Mouse (Mus musculus): ENCODE results near the gene Krt36. TPM values are rescaled to one million over a fixed set of nuclear protein-coding genes. Genes with fewer than 3 reads are reported as not detected.

Gene Krt36
- polyA plus RNA-seq (2015; fragmentation: Nextera tagmentation; extraction: Ambion mirVana) = not detected in 2 replicates

DNA sequence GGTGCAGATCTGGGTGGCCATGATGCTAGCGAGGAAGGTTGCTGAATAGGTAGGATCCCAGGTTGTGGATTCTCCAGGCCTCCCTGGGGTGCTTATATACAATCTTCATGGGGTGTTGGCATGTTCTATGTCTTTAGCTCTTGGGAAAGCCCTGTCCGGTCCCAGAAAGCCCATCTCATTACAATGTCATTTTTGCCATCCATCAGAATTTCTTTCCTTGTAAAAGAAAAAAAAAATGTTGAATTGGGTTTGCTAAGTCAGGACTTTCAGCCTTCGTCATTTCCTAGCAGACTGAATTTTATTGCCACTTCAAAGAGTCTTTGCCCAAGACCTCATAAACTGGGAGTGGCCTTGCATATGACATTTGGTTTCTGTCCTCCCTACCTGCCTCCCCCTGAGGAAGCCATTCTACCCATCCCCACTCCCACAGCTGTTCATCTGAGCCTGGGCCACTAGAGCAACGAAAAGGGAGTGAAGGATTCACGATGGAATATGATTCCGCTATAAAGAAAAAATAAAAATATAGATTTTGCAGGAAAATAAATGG is at the start of gene Krt36:
TSS of gene Krt36 (minus strand) at position 51 of the 547 bp plus-strand sequence.
- Histone ChIP-seq H3K27ac (no peak within 1 kb of the TSS), H3K4me3 (no peak within 1 kb of the TSS), H3K4me2 (no peak within 1 kb of the TSS), H3K27me3 (replicated peaks) (no peaks in the 10 kb centered on the region), H3K9ac (no peak within 1 kb of the TSS), H3K4me1 (no peaks in the 10 kb centered on the region), H3K9me3 (no peaks in the 10 kb centered on the region), H3K36me3 (replicated peaks) (no peaks in the 10 kb centered on the region)
- no peak for ATAC-seq (replicated peaks)
- WGBS = 92% methylated on average over 6 of the region's 6 CpGs

DNA sequence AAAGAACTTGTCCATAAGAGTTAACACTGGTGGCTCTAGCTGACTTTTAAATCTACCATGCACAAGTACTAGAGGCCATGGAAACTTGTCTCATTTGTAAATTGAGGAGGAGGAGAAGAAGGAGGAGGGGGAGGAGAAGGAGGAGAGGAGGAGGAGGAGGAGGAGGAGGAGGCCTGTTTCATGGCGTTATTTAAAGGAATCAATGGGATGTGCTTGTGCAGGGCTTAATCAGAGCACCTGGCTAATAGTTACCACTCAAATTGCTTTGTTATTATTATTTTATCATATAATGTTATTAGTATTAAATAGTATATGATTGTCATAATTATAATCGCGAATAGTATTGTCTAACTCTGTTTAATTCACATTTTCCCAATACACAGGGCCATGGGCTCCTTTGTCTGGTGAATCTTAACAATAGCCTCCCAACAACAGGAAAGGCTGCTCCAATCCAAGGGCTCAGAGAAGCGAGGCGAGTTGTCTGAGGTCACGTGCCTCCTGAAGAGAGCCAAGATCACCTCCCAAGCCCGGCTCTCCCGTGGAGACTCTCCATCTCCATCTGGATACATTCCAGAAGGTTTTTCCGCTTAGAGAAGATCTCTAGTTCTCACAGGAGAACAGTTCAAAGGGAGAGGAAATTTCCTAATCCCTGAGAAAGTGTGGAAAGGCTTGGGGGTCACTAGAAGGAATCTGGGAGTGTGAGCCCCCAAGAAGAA is 43.3 kb upstream of the Krt36 start, which contains the start of gene Krt19:
TSS of gene Krt19 (minus strand) at position 51 of the 716 bp plus-strand sequence.
- no peak within 1 kb of the TSS for H3K4me2 ChIP-seq
- no peaks in the 10 kb centered on the region for H3K9me3 ChIP-seq
- WGBS = 37% methylated on average over 9 of the region's 9 CpGs
- H3K4me3 ChIP-seq = no peak within 1 kb of the TSS
- H3K4me1 ChIP-seq = peaks cover 10% of the 10 kb centered on the region
- H3K9ac ChIP-seq = no peak within 1 kb of the TSS
- no peak within 1 kb of the TSS for H3K27ac ChIP-seq
- H3K27me3 ChIP-seq (replicated peaks) = peaks cover 27% of the 10 kb centered on the region
- ATAC-seq (replicated peaks) = no peak
- no peaks in the 10 kb centered on the region for H3K36me3 ChIP-seq (replicated peaks)

DNA sequence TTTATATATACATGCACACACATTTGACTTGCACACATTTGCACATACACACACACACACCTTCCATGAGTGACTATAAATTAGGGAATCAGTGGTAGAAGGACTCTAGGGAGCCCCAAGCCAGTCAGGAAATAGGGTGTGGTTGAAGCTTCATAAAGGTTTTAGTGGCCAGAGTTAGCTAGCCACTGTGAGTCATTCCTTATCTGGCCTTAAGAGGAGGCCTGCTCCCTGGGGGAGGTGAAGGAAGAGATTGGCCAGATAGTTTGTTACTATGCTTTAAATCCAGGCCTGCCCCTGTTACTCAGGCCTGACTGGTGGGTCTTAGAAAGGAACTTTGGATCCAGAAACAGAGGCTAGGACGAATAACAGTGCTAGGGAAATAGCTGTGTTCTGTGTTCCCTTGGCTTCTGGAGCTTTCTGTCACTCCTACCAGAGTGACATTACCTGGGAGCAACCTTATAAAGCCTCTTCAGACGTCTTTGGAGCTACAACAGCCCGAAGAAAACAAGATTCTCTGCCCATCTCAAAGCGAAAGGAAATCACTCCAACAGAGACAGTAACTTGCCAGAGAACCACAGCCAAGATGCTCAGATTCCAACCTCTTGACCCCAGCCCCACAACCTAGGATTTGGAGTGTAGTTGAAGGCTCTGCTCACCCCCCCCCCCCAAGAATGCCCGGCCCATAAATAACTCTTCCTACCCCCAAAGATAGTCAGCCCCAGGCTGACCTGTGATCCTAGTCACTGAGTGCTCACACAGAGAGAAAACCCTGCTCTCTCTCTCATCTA is 42.3 kb upstream of the Krt36 start:
- Histone ChIP-seq H3K27me3 (replicated peaks) (peaks cover 27% of the 10 kb centered on the region), H3K9ac (no peak overlapping the region), H3K27ac (no peak overlapping the region), H3K4me2 (no peak overlapping the region), H3K4me3 (no peak overlapping the region), H3K9me3 (no peaks in the 10 kb centered on the region), H3K36me3 (replicated peaks) (no peaks in the 10 kb centered on the region), H3K4me1 (peaks cover 10% of the 10 kb centered on the region)
- ATAC-seq (replicated peaks) = no peak
- WGBS = 80% methylated on average over 5 of the region's 5 CpGs

DNA sequence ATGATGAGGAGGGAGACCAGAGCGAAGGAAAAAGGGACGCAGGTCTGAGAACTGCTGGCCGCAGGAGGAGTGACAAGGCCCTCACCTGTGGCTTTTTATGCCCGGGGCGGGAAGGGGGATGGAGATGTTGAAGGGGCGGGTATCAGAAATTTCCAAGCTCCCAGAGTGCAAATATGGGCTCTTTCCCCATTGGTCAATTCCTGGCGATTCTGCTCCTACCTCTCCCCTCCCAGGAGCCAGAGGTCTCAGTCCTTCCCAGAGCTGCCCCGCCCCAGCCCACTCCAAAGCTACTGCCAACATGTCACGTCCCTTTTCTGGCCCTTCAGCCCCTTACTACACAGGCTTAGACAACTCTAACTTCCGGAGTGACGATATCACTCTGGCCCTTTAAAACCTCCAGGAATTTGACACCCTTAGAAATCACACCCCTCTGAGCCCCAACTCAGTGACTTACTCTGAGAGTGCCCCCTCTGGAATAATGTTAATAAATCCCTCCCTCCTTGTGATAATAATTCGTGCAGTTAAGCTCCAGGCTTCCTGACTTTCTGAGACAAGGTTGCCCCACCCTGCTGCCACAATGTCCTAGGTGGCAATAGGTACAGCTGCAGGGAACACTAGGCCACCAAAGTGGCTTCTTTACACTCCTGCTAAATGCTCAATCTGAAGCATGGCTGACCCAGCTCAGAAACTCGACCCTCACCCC is 40.6 kb upstream of the Krt36 start:
- no peak for ATAC-seq (replicated peaks)
- H3K9me3 ChIP-seq = no peaks in the 10 kb centered on the region
- 4% methylated on average over 13 of the region's 13 CpGs for WGBS

DNA sequence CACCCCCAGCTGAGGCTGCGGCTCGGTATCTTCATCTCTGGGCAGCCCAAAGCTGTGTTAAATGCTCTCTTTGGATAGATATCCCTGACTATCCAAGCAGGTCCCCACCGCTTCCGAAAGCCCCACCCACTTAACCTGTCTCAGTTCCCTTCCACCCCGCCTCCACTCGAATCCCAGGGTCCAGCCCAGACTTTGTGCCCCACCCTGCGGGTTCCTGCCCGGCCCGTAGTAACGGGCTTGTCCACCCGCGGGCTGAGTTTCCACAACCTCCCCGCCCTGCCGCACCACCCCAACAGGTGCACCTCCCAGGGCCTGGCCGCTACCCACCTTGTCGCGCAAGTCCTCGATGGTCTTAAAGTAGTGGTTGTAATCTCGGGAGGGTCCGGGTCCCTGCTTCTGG is 39.7 kb upstream of the Krt36 start:
- no peak for ATAC-seq (replicated peaks)
- H3K27me3 ChIP-seq (replicated peaks) = peaks cover 27% of the 10 kb centered on the region
- H3K4me2 ChIP-seq = peak overlapping the region; percentile 49
- no peak overlapping the region for H3K27ac ChIP-seq
- no peak overlapping the region for H3K9ac ChIP-seq
- H3K4me3 ChIP-seq = peak overlapping the region; percentile 26
- H3K4me1 ChIP-seq = peaks cover 10% of the 10 kb centered on the region
- 2% methylated on average over 20 of the region's 20 CpGs for WGBS
- no peaks in the 10 kb centered on the region for H3K9me3 ChIP-seq
- H3K36me3 ChIP-seq (replicated peaks) = no peaks in the 10 kb centered on the region

More for the DNA sequence above, 40.6 kb upstream of the Krt36 start:
- Histone ChIP-seq H3K4me1 (peaks cover 10% of the 10 kb centered on the region), H3K36me3 (replicated peaks) (no peaks in the 10 kb centered on the region), H3K4me2 (peak overlapping the region; percentile 49), H3K4me3 (peak overlapping the region; percentile 26), H3K27ac (no peak overlapping the region), H3K27me3 (replicated peaks) (peaks cover 27% of the 10 kb centered on the region), H3K9ac (no peak overlapping the region)

DNA sequence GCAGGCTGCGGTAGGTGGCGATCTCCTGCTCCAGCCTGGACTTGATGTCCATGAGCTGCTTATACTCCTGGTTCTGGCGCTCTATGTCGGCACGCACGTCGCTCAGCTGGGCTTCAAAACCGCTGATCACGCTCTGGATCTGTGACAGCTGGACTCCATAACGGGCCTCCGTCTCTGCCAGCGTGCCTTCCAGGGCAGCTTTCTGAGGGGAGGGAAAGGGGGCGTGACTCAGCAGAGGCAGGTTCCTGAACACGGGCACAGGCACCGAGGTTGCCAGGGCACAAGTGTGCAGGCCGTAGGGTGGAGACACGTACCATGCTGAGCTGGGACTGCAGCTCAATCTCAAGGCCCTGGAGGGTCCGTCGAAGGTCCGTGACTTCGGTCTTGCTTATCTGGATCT is 35.5 kb upstream of the Krt36 start:
- ATAC-seq (replicated peaks) = no peak
- no peak overlapping the region for H3K4me3 ChIP-seq
- 91% methylated on average over 21 of the region's 21 CpGs for WGBS

DNA sequence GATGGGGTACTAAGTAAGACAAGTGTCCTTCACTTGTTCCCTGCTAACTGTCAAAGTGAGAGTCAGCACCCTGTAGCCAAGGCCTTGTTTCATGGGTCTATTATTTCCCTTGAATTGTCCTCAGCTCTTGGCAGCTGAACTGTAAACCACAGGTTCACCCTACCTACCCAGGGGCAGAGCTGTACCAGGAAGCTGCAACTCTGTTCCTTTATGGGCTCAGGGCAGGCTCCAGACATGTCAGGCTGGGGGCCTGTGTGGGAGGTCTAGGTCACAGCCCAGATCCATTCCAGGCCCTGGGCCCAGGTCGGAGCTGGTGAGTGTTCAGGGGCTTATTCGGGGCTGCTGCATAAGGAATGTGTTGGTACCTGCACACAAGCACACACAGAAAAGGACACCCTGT is 34.0 kb upstream of the Krt36 start:
- Histone ChIP-seq H3K9me3 (no peaks in the 10 kb centered on the region), H3K4me2 (no peak overlapping the region), H3K36me3 (replicated peaks) (no peaks in the 10 kb centered on the region), H3K9ac (no peak overlapping the region), H3K27ac (no peak overlapping the region), H3K4me1 (peaks cover 7% of the 10 kb centered on the region; the same call in 1 of the 2 replicates), H3K27me3 (replicated peaks) (peaks cover 3% of the 10 kb centered on the region), H3K4me3 (no peak overlapping the region)
- ATAC-seq (replicated peaks) = no peak
- WGBS = 80% methylated on average over 2 of the region's 2 CpGs

More for the DNA sequence above, 35.5 kb upstream of the Krt36 start:
- Histone ChIP-seq H3K9ac (no peak overlapping the region), H3K4me1 (peaks cover 16% of the 10 kb centered on the region), H3K27ac (no peak overlapping the region), H3K27me3 (replicated peaks) (peaks cover 18% of the 10 kb centered on the region), H3K4me2 (no peak overlapping the region), H3K36me3 (replicated peaks) (no peaks in the 10 kb centered on the region), H3K9me3 (no peaks in the 10 kb centered on the region)

DNA sequence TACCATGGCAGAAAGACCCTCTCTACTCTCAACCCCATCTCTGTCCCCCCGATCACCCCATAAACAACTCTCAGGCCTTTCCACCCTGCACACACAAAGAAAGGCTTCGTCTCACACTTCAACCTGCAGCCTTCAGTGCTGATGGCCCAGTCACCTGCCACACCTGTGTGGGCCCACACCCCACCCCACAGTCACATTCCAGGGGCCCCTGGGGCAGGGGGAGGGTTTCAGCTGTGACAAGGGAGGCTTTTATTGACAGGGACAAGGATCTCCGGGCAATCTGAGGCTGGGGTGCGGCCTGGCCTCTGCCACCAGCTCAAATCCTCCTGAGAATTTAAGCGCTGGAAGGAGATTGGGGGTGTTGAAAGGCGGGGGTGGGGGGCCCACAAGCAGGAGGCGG is 33.4 kb upstream of the Krt36 start:
- Histone ChIP-seq H3K4me2 (no peak overlapping the region), H3K27ac (no peak overlapping the region), H3K36me3 (replicated peaks) (no peaks in the 10 kb centered on the region), H3K27me3 (replicated peaks) (no peaks in the 10 kb centered on the region; the same call in 1 of the 2 replicates), H3K4me1 (peaks cover 7% of the 10 kb centered on the region; the same call in 1 of the 2 replicates), H3K9ac (no peak overlapping the region), H3K9me3 (no peaks in the 10 kb centered on the region), H3K4me3 (no peak overlapping the region)
- WGBS = 43% methylated on average over 7 of the region's 7 CpGs
- ATAC-seq (replicated peaks) = no peak

DNA sequence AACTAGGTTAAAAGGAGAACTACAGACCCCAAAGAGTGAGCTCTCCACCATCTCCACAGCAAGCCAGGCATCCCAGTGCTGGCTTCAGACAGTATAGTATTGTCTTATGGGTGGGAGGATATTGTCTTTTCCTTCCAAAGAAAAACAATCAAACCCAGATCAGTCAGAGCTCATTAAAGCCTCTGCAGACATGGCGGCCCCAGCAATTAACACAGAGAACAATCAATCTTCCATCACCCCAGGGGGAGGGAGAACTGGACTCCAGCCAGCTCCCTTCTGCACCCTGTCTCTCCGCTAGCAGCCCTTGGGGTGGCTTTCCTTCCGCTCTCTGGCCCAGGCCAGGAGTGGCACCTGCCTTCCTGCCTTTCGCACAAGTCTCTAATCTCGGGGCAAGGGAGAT is 32.3 kb upstream of the Krt36 start:
- Histone ChIP-seq H3K27me3 (replicated peaks) (no peaks in the 10 kb centered on the region), H3K4me3 (no peak overlapping the region), H3K9ac (no peak overlapping the region), H3K27ac (no peak overlapping the region), H3K4me1 (peaks cover 7% of the 10 kb centered on the region; the same call in 1 of the 2 replicates), H3K4me2 (no peak overlapping the region), H3K36me3 (replicated peaks) (no peaks in the 10 kb centered on the region), H3K9me3 (no peaks in the 10 kb centered on the region)
- WGBS = 38% methylated on average over 5 of the region's 5 CpGs
- no peak for ATAC-seq (replicated peaks)

DNA sequence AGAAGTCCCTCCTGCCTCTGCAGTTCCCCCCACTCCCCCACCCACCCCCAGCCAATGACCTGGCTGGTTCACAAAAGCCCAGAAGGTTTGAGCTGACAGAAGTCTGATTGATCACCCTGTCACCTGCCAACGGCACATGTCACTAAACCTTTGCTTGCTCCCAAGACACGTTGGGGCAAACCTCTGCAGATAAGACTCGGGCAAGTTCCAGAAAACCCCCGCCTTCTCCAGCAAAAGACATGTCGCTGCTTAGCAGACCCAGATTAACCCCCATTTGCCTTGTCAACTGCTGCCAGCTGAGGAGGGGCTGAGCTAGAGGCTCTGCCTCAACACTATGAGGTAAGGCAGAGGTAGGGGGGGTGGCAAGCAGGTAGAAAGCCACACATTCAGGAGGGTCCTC is 31.1 kb upstream of the Krt36 start:
- Histone ChIP-seq H3K36me3 (replicated peaks) (no peaks in the 10 kb centered on the region), H3K27me3 (replicated peaks) (no peaks in the 10 kb centered on the region), H3K9me3 (no peaks in the 10 kb centered on the region), H3K4me3 (no peak overlapping the region), H3K4me2 (no peak overlapping the region), H3K9ac (no peak overlapping the region), H3K4me1 (peaks cover 7% of the 10 kb centered on the region; the same call in 1 of the 2 replicates), H3K27ac (no peak overlapping the region)
- no peak for ATAC-seq (replicated peaks)
- WGBS = 34% methylated on average over 5 of the region's 5 CpGs

DNA sequence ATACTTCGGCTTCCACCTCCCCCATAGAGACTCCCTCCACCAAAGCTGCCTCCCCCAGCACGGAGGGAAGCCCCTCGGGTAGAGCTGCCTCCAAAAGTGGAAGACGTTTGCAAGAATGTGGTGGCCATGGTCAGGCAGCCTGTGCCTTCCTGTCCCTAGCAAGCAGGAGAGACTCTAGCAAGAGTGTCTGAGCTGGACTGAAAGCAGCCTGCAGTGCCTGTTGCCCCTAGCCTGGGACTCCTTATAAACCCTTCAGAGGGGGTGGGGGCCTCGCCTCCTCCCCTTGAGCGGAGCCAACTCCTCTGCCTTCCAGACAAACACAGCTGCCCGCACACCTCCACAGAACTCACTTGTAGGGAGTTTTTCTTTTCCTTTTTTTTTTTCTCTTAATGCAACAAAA is 30.3 kb upstream of the Krt36 start, which contains the start of gene Krt15:
TSS of gene Krt15 (minus strand) at position 198 of the 400 bp plus-strand sequence.
- ATAC-seq (replicated peaks) = no peak
- no peaks in the 10 kb centered on the region for H3K36me3 ChIP-seq (replicated peaks)
- H3K4me2 ChIP-seq = no peak within 1 kb of the TSS
- no peak within 1 kb of the TSS for H3K27ac ChIP-seq
- peaks cover 7% of the 10 kb centered on the region; the same call in 1 of the 2 replicates for H3K4me1 ChIP-seq
- H3K4me3 ChIP-seq = no peak within 1 kb of the TSS
- 67% methylated on average over 7 of the region's 7 CpGs for WGBS
- no peak within 1 kb of the TSS for H3K9ac ChIP-seq
- H3K9me3 ChIP-seq = no peaks in the 10 kb centered on the region
- H3K27me3 ChIP-seq (replicated peaks) = no peaks in the 10 kb centered on the region

DNA sequence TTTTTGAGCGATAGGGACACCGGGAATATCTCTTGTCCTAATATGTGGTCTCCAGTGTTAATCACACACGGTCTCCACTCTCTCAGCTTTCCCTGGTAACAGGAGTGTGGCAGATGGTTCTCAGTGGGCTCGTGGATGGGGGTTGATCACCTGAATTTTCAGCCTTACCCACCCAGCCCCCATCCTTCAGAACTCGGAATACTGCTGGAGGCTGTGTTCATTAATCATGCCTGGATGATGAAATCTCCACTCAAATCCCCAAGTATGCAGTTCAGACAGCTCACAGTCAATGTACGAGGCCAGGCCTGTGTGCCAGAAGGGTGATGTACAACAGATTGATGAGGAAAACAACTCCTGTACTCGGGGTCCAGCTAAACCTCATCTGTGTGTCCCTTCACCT is 19.5 kb upstream of the Krt36 start:
- no peaks in the 10 kb centered on the region for H3K4me1 ChIP-seq

More for the DNA sequence above, 19.5 kb upstream of the Krt36 start:
- Histone ChIP-seq H3K4me2 (no peak overlapping the region), H3K4me3 (no peak overlapping the region), H3K9ac (no peak overlapping the region), H3K27me3 (replicated peaks) (no peaks in the 10 kb centered on the region), H3K27ac (no peak overlapping the region), H3K36me3 (replicated peaks) (no peaks in the 10 kb centered on the region), H3K9me3 (no peaks in the 10 kb centered on the region)
- WGBS = 79% methylated on average over 7 of the region's 7 CpGs
- no peak for ATAC-seq (replicated peaks)

All from midbrain, embryonic 15.5 days (tissue).